Mouse (Mus musculus) lung, embryonic 14.5 days (tissue): ENCODE results near the gene Tssk2. TPM values are rescaled to one million over a fixed set of nuclear protein-coding genes. Genes with fewer than 3 reads are reported as not detected.

Experiments
- ATAC-seq: fragments of 200-750 bp; cut with Nextera tagmentation; 2 replicates; pipeline ENCODE4 v1.8.0; 2017; ENCODE audit warnings: mild to moderate bottlenecking, moderate TSS enrichment, moderate library complexity; ENCODE audit not compliant: insufficient read depth
- DNase-seq: peaks from one replicate; pipeline ENCODE4 v3.0.0-alpha.2; 2015
- H3K27ac ChIP-seq: fragments of 300-500 bp; sonication (generic); 2 replicates; pipeline ENCODE4 v1.5.1; 2014; ENCODE audit warnings: low read depth, mild to moderate bottlenecking, moderate library complexity
- H3K27me3 ChIP-seq: fragments of 300-500 bp; sonication (generic); 2 replicates; pipeline ENCODE4 v1.6.1; 2014; ENCODE audit warnings: low read length, control low read depth; ENCODE audit not compliant: insufficient read depth
- H3K36me3 ChIP-seq: fragments of 300-500 bp; sonication (generic); 2 replicates; pipeline ENCODE4 v1.6.1; 2014; ENCODE audit warnings: control low read depth; ENCODE audit not compliant: insufficient read depth
- H3K4me1 ChIP-seq: fragments of 300-500 bp; sonication (generic); 2 replicates; pipeline ENCODE4 v1.6.1; 2014; ENCODE audit warnings: antibody characterized with exemption, control low read depth; ENCODE audit not compliant: insufficient read depth
- H3K4me2 ChIP-seq: fragments of 300-500 bp; sonication (generic); 2 replicates; pipeline ENCODE4 v1.6.1; 2014; ENCODE audit warnings: mild to moderate bottlenecking
- H3K4me3 ChIP-seq: fragments of 300-500 bp; sonication (generic); 2 replicates; pipeline ENCODE4 v1.5.1; 2014; ENCODE audit warnings: low read depth, low read length
- H3K9ac ChIP-seq: fragments of 300-500 bp; sonication (generic); 2 replicates; pipeline ENCODE4 v1.6.1; 2014
- H3K9me3 ChIP-seq: fragments of 300-500 bp; sonication (generic); 2 replicates; pipeline ENCODE4 v1.6.1; 2016; ENCODE audit warnings: low read depth, low read length, control low read depth
- CTCF ChIP-seq: IDR thresholded peaks from 2 replicates; pipeline ENCODE4 v1.5.1; 2016; ENCODE audit warnings: antibody characterized with exemption, low read depth
- WGBS: fragments of 180-500 bp; shearing (Covaris S2); extraction: QIAGEN DNeasy Blood & Tissue Kit; methylation state at CpG from one replicate; pipeline ENCODE4 v1.1.7; 2014; 5-methylcytosine and 5-hydroxymethylcytosine counted together
- polyA plus RNA-seq: library from polyadenylated mRNA; unstranded; fragments of >200 nt; fragmentation: Nextera tagmentation; extraction: Ambion mirVana; gene quantifications from 2 replicates; pipeline ENCODE4 v1.2.1, GENCODE M21; 2014

The Tssk2 gene
- polyA plus RNA-seq, 1 experiment from 2014 or later: not detected

DNA sequence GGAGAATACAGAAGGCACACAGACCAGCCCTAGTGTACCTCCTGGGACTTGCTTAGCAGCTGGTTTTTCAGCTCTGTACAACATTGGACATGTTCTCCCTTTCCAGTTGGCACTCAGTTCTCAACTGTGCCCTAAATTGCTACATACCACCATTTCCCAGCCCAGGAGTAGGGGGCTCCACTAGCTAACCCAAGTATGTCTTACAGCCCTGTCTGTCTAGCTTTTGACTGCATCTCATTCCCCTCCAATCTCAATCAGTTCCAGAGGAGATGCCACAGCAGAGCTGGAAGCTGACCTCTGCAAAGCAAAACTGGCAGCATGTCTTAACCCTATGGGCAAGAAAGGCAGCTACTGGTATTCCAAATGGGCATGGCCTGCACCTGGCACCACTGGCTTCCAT lies 2.3 kb upstream of the Tssk2 start:
- DNase-seq (no peak), ATAC-seq (no peak)
- H3K27me3 ChIP-seq: no peaks in the 10 kb centered on the region
- H3K4me2 ChIP-seq: no peak overlapping the region
- H3K4me1 ChIP-seq: no peaks in the 10 kb centered on the region
- H3K36me3 ChIP-seq: peaks cover 26% of the 10 kb centered on the region
- no peak for TF ChIP-seq CTCF
- no peak overlapping the region for H3K4me3 ChIP-seq
- no peak overlapping the region for H3K9ac ChIP-seq
- H3K27ac ChIP-seq: no peak overlapping the region
- no peaks in the 10 kb centered on the region for H3K9me3 ChIP-seq

DNA sequence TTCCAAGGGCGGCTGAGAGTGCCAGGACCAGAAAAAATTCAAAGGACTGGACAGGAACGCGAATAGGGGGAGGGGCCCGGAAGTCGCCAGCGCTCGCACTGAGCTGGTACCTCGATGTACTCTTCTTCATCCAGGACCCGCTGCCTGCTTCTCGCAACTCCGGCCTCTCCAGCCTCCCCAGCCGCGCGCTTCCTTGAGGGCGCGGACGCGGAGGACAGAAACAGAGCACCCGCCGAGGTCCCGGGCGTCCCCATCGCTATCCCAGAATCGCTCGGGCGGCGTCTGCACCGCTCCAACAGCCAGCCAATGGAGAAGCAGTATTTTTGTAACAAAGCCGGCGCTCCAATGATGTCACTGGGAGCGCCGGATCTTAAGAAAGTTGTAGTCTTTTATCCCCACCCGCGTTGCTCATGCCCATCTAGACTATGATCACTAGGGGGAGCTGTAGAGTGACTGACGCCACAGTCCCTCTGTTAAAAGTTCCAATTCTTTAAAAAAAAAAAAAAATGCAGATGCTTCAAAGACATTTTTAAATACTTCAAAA lies 12.7 kb downstream of the Tssk2 start, which contains the start of gene Ess2:
Gene Ess2 (minus strand): TSS at position 297 of the 544 bp plus-strand sequence.
- Histone ChIP-seq H3K9ac (peak within 1 kb of the TSS; percentile 58), H3K27me3 (peaks cover 44% of the 10 kb centered on the region), H3K27ac (0 out of 2 replicates have a peak within 1 kb of the TSS, but pooled peaks have one; percentile 1), H3K9me3 (no peaks in the 10 kb centered on the region), H3K4me3 (peak within 1 kb of the TSS; percentile 57), H3K4me1 (0 out of 2 replicates have a peak, but pooled peaks cover 5% of the 10 kb centered on the region), H3K36me3 (peaks cover 34% of the 10 kb centered on the region), H3K4me2 (peak within 1 kb of the TSS; percentile 95)
- peak; percentile 81 for TF ChIP-seq CTCF
- DNase-seq (peak; percentile 99), ATAC-seq (peak; percentile 94)
- WGBS: under 1% methylated on average over 35 of the region's 35 CpGs

DNA sequence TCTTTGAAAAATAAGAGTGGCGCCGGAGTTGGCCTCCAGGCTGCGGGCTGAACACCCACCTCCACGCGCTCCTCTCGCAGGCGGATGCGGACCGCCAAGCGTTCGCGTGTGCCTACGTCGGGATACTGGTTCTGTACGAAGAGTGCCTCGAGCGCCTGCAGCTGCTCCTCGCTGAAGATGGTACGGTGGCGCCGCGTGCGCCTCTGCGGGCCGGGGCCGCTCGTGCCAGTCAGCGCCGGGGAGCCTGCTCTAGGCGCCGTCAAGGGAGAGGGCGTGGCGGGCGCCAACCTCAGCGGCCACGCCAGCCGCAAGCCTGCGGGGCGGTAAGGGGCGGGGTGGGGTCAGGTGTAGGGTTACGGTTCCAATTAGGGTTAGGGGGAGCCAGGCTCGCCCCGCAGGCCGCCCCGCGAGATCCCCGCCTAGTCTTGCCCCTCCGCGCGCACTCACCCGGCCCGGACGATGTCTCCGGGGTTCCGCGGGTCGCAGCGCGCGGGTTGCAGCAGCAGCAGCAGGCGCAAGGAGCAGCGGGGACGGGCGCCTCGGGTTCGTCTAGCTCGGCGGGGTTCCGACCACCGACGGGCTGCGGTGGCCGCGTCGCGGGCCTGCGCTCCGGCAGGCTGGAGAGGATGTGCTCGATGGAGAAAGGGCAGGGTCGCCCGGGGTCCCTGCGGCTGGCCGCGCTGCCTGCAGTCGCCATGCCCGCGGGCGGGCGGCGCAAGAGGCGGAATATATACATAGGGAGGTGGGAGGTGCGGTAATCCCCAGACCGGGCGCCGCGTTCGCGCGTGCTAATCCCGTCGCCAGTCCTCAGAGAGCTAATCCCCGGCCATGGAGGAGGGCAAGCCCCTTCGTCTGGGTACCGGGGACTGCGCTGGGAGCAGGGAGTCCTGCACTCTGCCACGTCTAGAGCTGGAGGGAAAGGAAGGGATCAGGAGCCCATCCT lies 16.1 kb downstream of the Tssk2 start, which contains the start of gene Gsc2:
Gene Gsc2 (minus strand): TSS at position 753 of the 943 bp plus-strand sequence.
- Histone ChIP-seq H3K9ac (peak within 1 kb of the TSS; percentile 18; the same call in 1 of the 2 replicates), H3K27me3 (peaks cover 63% of the 10 kb centered on the region), H3K4me1 (0 out of 2 replicates have a peak, but pooled peaks cover 5% of the 10 kb centered on the region), H3K9me3 (no peaks in the 10 kb centered on the region), H3K4me3 (peak within 1 kb of the TSS; percentile 37), H3K27ac (no peak within 1 kb of the TSS), H3K4me2 (peak within 1 kb of the TSS; percentile 72), H3K36me3 (no peaks in the 10 kb centered on the region)
- DNase-seq (peak; percentile 48), ATAC-seq (no peak)
- TF ChIP-seq CTCF: no peak
- WGBS: under 1% methylated on average over 104 of the region's 106 CpGs

DNA sequence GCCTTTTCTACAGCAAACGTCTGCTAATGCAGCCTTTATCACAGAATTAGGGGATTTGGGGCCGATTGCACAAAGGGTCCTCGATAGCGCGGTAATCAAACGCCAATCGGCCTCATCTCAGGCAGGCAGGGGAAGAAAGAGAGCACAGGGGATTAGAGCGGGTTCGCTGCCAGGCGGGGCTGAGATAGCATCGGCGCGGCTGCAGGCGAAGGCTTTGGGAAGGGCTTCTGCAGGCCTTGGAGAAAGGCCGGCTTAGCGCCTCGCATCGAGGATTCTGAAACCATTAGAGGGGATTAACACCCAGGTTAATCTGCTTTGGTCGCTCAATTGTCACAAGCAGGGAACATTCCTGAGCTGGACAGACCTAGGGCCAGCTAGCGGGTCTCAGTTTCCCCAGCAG lies 22.1 kb downstream of the Tssk2 start:
- Histone ChIP-seq H3K9me3 (no peaks in the 10 kb centered on the region), H3K4me2 (peak overlapping the region; percentile 98), H3K27ac (no peak overlapping the region), H3K36me3 (peaks cover 7% of the 10 kb centered on the region; the same call in 1 of the 2 replicates), H3K4me3 (no peak overlapping the region), H3K27me3 (peaks cover 40% of the 10 kb centered on the region), H3K4me1 (peaks cover 10% of the 10 kb centered on the region; the same call in 1 of the 2 replicates), H3K9ac (peak overlapping the region; percentile 37)
- WGBS: 11% methylated on average over 20 of the region's 20 CpGs
- no peak for TF ChIP-seq CTCF
- DNase-seq (no peak), ATAC-seq (no peak)

DNA sequence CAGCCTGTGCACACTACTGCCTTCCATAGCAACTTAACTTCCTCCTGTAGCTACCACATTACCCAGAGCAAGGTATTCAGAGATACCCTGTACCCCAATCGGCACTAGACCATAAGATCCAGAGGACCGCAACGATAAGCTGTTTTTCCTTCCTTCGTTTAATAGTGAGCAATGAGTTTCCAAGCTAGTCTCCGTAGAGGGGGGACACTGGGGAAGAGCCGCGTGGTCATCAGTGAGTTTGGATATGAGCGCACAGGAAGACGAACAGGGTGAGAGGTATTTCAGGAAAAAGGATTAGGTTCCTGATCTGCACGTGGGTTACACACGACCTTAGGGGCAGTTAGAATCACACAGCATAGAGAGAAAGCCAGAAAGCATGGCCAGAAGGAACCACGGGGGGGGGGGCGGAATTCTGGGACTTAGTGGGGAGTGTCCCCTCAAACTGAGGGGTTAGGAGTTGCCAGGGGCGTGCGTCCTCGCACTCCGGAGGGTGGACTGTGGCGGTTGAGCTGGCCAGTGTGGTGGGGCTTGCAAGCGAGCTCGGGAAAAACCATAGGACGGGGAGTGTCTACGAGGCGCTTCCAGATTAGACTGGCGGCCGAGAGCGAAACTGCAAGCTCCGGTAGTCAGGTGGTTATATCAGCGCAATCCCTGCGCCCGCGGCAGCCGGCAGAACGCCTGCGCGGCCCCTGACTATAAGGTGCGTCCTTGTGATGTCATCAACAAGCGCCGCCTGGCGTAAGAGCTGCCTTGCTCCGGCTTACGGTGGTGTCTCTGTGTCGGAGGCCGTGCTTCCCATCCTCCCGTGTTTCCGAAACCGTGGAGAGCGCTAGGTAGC lies 23.1 kb downstream of the Tssk2 start:
- WGBS: 2% methylated on average over 47 of the region's 47 CpGs

DNA sequence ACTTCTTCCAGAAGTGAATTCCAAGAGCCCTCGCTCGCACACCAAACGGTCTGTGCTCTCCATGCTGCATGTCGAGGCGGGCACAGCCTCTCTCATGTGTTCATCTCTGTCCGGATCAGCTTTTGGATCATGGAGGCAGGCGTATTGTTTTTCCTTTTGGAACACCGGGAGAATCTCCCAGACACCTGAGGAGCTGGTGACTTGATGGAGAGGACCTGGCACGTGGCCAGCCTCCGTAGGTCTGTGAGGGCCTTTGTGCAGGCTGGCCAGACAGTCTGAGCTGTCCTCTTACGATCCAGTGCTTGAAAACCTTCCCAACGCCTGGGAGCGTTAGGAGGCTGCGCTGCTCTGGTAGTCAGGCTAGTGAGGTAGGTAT lies 23.7 kb downstream of the Tssk2 start:
- ATAC-seq: peak; percentile 16; the same call in 1 of the 2 replicates
- H3K9ac ChIP-seq: peak overlapping the region; percentile 89
- peaks cover 24% of the 10 kb centered on the region for H3K27me3 ChIP-seq
- H3K9me3 ChIP-seq: no peaks in the 10 kb centered on the region
- peak overlapping the region; percentile 80 for H3K4me3 ChIP-seq
- peak overlapping the region; percentile 84 for H3K27ac ChIP-seq
- H3K36me3 ChIP-seq: peaks cover 10% of the 10 kb centered on the region; the same call in 1 of the 2 replicates
- peaks cover 15% of the 10 kb centered on the region; the same call in 1 of the 2 replicates for H3K4me1 ChIP-seq
- DNase-seq: no peak
- under 1% methylated on average over 14 of the region's 14 CpGs for WGBS
- peak overlapping the region; percentile 98 for H3K4me2 ChIP-seq
- no peak for TF ChIP-seq CTCF

More for the DNA sequence above, 23.1 kb downstream of the Tssk2 start:
- Histone ChIP-seq H3K27me3 (peaks cover 30% of the 10 kb centered on the region), H3K36me3 (peaks cover 10% of the 10 kb centered on the region; the same call in 1 of the 2 replicates), H3K9ac (peak overlapping the region; percentile 89), H3K4me2 (peak overlapping the region; percentile 98), H3K4me1 (peaks cover 10% of the 10 kb centered on the region; the same call in 1 of the 2 replicates), H3K9me3 (no peaks in the 10 kb centered on the region), H3K4me3 (peak overlapping the region; percentile 80), H3K27ac (peak overlapping the region; percentile 84)
- DNase-seq (peak; percentile 99), ATAC-seq (peak; percentile 94)
- TF ChIP-seq CTCF: peak; percentile 71
